Mouse (Mus musculus) midbrain, embryonic 11.5 days (tissue): ENCODE results near the gene Ints4. TPM values are rescaled to one million over a fixed set of nuclear protein-coding genes. Genes with fewer than 3 reads are reported as not detected.
"Not testable (repeated sequence)": the region's sequence is repeated elsewhere in the genome, so short reads cannot be mapped to it uniquely, and the experiment has no call there.

Experiments
- ATAC-seq: fragments of 200-750 bp; cut with Nextera tagmentation; 2 replicates; pipeline ENCODE4 v1.8.0; 2017; ENCODE audit warnings: moderate TSS enrichment, moderate library complexity; ENCODE audit not compliant: low FRiP score
- DNase-seq: peaks from one replicate; pipeline ENCODE4 v3.0.0; 2015; ENCODE audit warnings: low spot score; ENCODE audit errors: missing footprints
- H3K27ac ChIP-seq: fragments of 300-500 bp; sonication (generic); 2 replicates; pipeline ENCODE4 v1.5.1; 2014; ENCODE audit warnings: low read depth, low read length
- H3K27me3 ChIP-seq: fragments of 300-500 bp; sonication (generic); 2 replicates; pipeline ENCODE4 v1.6.1; 2014; ENCODE audit warnings: mild to moderate bottlenecking, low read length, moderate library complexity, mixed read lengths; ENCODE audit not compliant: control insufficient read depth, insufficient read depth
- H3K36me3 ChIP-seq: fragments of 300-500 bp; sonication (generic); 2 replicates; pipeline ENCODE4 v1.6.1; 2014; ENCODE audit warnings: mild to moderate bottlenecking, low read length, moderate library complexity, mixed read lengths; ENCODE audit not compliant: control insufficient read depth, insufficient read depth
- H3K4me1 ChIP-seq: fragments of 300-500 bp; sonication (generic); 2 replicates; pipeline ENCODE4 v1.6.1; 2014; ENCODE audit warnings: low read length; ENCODE audit not compliant: control insufficient read depth, insufficient read depth
- H3K4me2 ChIP-seq: fragments of 300-500 bp; sonication (generic); 2 replicates; pipeline ENCODE4 v1.6.1; 2014; ENCODE audit warnings: mild to moderate bottlenecking, moderate library complexity
- H3K4me3 ChIP-seq: fragments of 300-500 bp; sonication (generic); 2 replicates; pipeline ENCODE4 v1.5.1; 2014; ENCODE audit warnings: low read depth, low read length
- H3K9ac ChIP-seq: fragments of 300-500 bp; sonication (generic); 2 replicates; pipeline ENCODE4 v1.6.1; 2014; ENCODE audit warnings: low read length
- H3K9me3 ChIP-seq: fragments of 300-500 bp; sonication (generic); 2 replicates; pipeline ENCODE4 v1.6.1; 2016; ENCODE audit warnings: low read length; ENCODE audit not compliant: control insufficient read depth
- WGBS: fragments of 180-500 bp; shearing (Covaris S2); extraction: QIAGEN DNeasy Blood & Tissue Kit; methylation state at CpG from one replicate; pipeline ENCODE4 v1.1.7; 2014; 5-methylcytosine and 5-hydroxymethylcytosine counted together
- polyA plus RNA-seq: library from polyadenylated mRNA; unstranded; fragments of >200 nt; fragmentation: Nextera tagmentation; extraction: Ambion mirVana; gene quantifications from 2 replicates; pipeline ENCODE4 v1.2.1, GENCODE M21; 2014

Ints4 gene
- 61.4 and 62.6 TPM in 2 replicates for polyA plus RNA-seq

GRCm38 (mm10) chr7:97480821-97481339 is at the start of gene Ints4:
Gene Ints4, plus strand, starts transcription at chr7:97480956.
- 1% methylated on average over 24 of the region's 24 CpGs for WGBS
- no peaks in the 10 kb centered on the region for H3K9me3 ChIP-seq
- ATAC-seq, result peak; percentile 99

GRCm38 (mm10) chr7:97433517-97433916 is 47.2 kb upstream of the Ints4 start:
- WGBS, result 81% methylated on average over 3 of the region's 3 CpGs
- H3K9ac ChIP-seq, H3K27ac ChIP-seq, H3K4me1 ChIP-seq, H3K9me3 ChIP-seq, H3K36me3 ChIP-seq, H3K4me2 ChIP-seq, ATAC-seq, H3K4me3 ChIP-seq, DNase-seq, H3K27me3 ChIP-seq: not testable (repeated sequence)

More at GRCm38 (mm10) chr7:97480821-97481339, at the start of gene Ints4:
- H3K4me2 ChIP-seq, result peak within 1 kb of the TSS; percentile 61
- H3K4me3 ChIP-seq, result peak within 1 kb of the TSS; percentile 50
- H3K4me1 ChIP-seq, result peaks cover 6% of the 10 kb centered on the region; the same call in 1 of the 2 replicates
- DNase-seq, result peak; percentile 97
- no peaks in the 10 kb centered on the region for H3K27me3 ChIP-seq
- H3K36me3 ChIP-seq, result no peaks in the 10 kb centered on the region; the same call in 1 of the 2 replicates
- peak within 1 kb of the TSS; percentile 59 for H3K9ac ChIP-seq
- H3K27ac ChIP-seq, result no peak within 1 kb of the TSS

DNA sequence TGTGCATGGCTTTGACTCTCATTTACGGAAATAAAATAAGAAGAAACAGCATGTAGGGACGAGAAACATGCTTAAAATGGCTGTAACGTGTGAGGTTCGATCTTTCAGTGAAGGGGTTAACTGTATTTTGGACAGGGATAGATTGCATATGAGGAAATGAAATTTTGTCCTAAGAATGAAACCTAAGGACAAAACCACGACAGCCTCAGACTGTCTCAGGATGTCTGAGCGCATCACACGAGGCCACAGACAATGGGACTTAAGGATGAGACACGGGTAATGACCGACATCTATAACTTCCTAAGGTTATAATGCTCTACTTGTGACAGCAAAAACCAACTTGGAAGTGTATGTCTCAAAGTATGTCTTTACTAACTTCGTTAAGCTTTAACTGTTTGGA is 46.2 kb upstream of the Ints4 start:
- H3K9ac ChIP-seq, result no peak overlapping the region
- H3K4me3 ChIP-seq, result no peak overlapping the region
- ATAC-seq (no peak), DNase-seq (no peak)
- H3K4me2 ChIP-seq, result no peak overlapping the region
- no peaks in the 10 kb centered on the region for H3K9me3 ChIP-seq
- 85% methylated on average over 10 of the region's 10 CpGs for WGBS
- no peaks in the 10 kb centered on the region for H3K36me3 ChIP-seq
- peaks cover 6% of the 10 kb centered on the region; the same call in 1 of the 2 replicates for H3K4me1 ChIP-seq
- H3K27ac ChIP-seq, result no peak overlapping the region
- no peaks in the 10 kb centered on the region for H3K27me3 ChIP-seq

DNA sequence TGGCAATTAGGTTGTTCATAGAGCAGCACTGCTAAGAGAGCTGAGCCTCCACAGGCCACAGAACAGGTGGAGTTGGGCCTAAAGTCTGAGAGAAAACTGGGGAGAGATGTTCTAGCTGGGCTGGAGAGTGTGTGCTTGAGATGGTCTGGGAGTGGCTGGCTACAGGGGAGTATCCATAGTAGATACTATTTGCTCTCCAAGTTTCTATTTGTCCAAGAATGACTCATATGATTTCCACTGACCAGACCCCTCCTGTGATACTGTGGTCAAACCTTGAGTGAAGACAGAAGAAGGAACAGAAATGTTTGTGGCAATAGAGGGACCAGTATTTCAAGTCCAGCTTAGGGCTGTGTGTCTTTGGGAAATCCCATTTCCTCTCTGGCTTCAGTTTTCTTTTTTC is 41.8 kb upstream of the Ints4 start:
- ATAC-seq (no peak), DNase-seq (no peak)
- no peak overlapping the region for H3K4me2 ChIP-seq
- H3K9me3 ChIP-seq, result peaks cover 4% of the 10 kb centered on the region; the same call in 1 of the 2 replicates
- no peaks in the 10 kb centered on the region for H3K36me3 ChIP-seq
- no peak overlapping the region for H3K4me3 ChIP-seq
- H3K27me3 ChIP-seq, result no peaks in the 10 kb centered on the region
- no peak overlapping the region for H3K27ac ChIP-seq
- no peak overlapping the region for H3K9ac ChIP-seq
- H3K4me1 ChIP-seq, result no peaks in the 10 kb centered on the region

- DNase-seq (no peak), ATAC-seq (no peak)
- 57% methylated on average over 6 of the region's 6 CpGs for WGBS
- Histone ChIP-seq H3K4me2 (no peak overlapping the region), H3K36me3 (no peaks in the 10 kb centered on the region), H3K9me3 (peaks cover 2% of the 10 kb centered on the region; the same call in 1 of the 2 replicates), H3K4me1 (no peaks in the 10 kb centered on the region; the same call in 1 of the 2 replicates), H3K9ac (no peak overlapping the region), H3K27ac (no peak overlapping the region), H3K27me3 (no peaks in the 10 kb centered on the region), H3K4me3 (no peak overlapping the region)
Observed at GRCm38 (mm10) chr7:97446171-97446925, 34.4 kb upstream of the Ints4 start.

- H3K27ac ChIP-seq, result no peak overlapping the region
- WGBS, result 62% methylated on average over 6 of the region's 6 CpGs
- no peaks in the 10 kb centered on the region; the same call in 1 of the 2 replicates for H3K9me3 ChIP-seq
- H3K27me3 ChIP-seq, result no peaks in the 10 kb centered on the region
- no peak overlapping the region for H3K9ac ChIP-seq
- no peak for DNase-seq
- H3K4me1 ChIP-seq, result no peaks in the 10 kb centered on the region; the same call in 1 of the 2 replicates
- H3K36me3 ChIP-seq, result no peaks in the 10 kb centered on the region
- no peak for ATAC-seq
- H3K4me2 ChIP-seq, result no peak overlapping the region
- no peak overlapping the region for H3K4me3 ChIP-seq
Observed at GRCm38 (mm10) chr7:97447050-97447531, 33.7 kb upstream of the Ints4 start.

GRCm38 (mm10) chr7:97451023-97451422 is 29.7 kb upstream of the Ints4 start, which contains the start of gene Kctd14:
Gene Kctd14, plus strand, starts transcription at chr7:97451323.
- not testable (repeated sequence) for H3K4me2 ChIP-seq, H3K9ac ChIP-seq, H3K4me1 ChIP-seq, H3K36me3 ChIP-seq, DNase-seq, H3K9me3 ChIP-seq, ATAC-seq, H3K27ac ChIP-seq, H3K27me3 ChIP-seq, H3K4me3 ChIP-seq
- 83% methylated on average over 2 of the region's 2 CpGs for WGBS

DNA sequence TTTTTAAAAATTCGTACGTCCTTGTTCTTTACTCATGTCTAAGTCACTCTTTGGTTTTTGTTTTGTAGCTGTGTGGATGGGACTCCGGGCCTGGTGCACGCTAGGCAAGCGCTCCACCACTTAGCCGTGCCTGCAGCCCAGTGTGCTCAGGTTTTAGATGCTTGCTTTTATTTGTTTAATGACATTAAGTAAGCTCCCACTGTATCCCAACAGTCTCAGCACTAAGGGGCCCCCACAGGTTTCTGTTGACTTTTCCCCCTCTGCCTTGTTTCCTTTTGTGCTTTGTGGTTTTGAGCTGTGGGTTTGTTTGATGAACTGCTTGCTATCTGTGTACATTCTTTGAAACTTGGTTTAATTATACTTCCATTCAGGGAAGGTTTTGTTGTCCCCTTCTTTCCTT is 28.6 kb upstream of the Ints4 start:
- Histone ChIP-seq H3K27ac (no peak overlapping the region), H3K27me3 (no peaks in the 10 kb centered on the region), H3K36me3 (no peaks in the 10 kb centered on the region), H3K4me2 (no peak overlapping the region), H3K9me3 (no peaks in the 10 kb centered on the region; the same call in 1 of the 2 replicates), H3K9ac (no peak overlapping the region), H3K4me1 (peaks cover 4% of the 10 kb centered on the region; the same call in 1 of the 2 replicates), H3K4me3 (no peak overlapping the region)
- DNase-seq (no peak), ATAC-seq (0 out of 2 replicates have a peak, but pooled peaks have one; percentile 27)
- 75% methylated on average over 6 of the region's 6 CpGs for WGBS
